Mouse (Mus musculus): Measurements from ENCODE around the gene Tspan1.

Tspan1 gene

DNA sequence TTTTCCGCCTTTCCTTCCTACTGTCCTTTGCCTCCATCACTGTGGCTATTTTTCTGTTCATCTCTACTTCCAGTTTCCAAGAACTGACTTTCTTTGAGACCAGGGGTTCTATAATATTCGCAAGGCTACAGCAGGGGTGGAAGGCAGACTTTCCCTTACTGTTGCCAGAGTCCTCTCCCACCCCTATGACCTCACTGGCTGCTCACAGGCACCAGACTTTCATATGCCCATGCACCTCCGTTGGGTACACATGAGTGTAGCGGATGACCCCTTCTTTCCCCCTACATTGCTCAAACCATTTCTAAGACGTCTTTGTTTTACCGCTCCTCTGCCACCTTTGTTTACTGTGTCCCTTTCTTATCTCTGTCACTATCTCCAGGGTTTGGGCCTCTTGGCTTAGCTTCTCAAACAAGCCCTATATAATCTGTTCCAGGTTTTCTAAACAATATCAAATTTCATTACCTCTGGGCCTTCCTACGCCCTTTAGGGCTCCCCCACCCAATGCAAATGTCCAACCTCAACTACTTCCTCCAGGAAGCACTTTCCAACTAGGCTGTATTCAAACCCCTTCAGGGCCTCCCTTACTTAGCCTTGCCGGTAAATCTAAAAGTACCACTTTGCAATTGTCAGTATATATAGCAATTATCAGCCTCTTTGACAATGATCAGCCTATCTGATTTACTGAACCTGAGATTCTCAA is 1.5 kb downstream of the Tspan1 start:
- no peak for DNase-seq (ENCODE audit: low spot score in 2 of 2)

DNA sequence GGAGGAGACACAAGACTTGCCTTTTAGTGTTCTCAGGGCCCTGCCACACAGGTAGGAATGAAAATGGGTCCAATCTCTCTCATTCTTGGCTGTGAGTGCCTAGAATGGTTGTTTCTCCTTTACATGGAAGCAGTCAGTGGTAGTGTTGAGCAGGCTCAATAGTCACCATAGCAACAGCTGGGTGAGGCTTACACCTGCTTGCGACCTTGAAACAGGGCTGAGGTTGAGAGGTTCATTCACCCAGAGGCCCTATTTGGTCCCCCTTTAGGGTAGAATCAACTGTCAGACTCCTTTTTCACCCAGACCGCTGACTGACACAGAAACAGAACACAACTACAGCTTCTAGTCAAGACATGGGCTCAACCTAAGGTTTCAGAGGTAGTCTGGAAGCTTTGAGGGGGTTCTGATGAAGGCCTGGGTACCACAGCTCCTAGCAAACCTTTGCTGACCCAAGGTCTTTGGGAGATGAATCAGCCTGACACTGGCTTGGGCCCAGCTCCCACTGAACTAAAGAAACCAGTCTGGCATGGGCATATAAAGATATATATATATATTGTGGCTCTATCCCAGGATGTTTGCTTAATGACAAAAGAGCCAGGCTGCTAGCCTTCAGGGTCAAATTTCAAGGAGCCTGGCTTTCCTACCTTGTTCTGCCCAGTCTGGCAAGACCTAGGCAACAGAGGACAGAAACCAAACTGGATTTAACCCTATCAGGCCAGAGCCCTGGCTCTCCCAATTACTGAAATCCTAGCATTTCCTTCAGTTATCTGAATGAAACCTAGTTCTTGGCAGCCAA is 2.4 kb downstream of the Tspan1 start:
- no peak for DNase-seq (ENCODE audit: low spot score in 2 of 2)

DNA sequence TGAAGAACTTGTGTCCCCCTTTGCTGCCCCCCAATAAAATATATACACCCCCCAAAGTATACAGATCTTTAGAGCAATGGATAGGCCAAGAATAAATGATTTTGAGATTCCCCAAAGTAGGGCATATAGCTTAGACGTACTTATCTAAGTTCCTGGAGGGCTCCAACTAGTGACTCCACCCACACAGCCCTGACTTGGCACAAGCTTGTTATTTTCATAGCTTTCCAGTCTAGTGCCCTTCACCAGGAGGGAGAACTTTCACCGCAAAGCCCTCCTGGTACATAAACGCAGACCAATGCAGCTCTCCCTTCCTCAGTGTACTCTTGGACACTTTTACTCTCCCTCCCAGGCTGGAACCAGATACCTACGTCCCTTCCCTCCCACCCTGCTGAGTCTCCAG is 5.3 kb downstream of the Tspan1 start:
- no peak for DNase-seq (ENCODE audit: low spot score in 2 of 2)

DNA sequence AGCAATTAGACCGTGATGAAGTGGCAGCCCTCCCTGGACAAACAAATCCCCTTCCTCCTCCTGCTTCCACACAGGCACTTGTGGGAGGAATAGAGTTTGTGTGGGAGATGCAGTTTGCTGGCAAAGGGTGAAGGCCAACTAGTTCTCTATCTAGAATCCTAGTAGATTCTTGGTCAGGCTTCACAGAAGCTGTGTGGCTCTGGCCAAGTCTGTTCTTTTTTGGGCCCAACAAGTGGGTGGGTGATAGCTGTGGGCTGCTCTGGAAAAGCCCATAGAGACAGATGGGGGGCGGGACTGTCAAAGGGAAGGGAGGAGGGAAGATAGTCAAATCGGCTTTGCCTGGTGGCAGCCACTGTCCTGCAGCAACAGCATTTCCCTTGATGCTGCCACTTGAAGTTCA is 6.6 kb downstream of the Tspan1 start:
- DNase-seq (ENCODE audit: low spot score in 2 of 2) = no peak

DNA sequence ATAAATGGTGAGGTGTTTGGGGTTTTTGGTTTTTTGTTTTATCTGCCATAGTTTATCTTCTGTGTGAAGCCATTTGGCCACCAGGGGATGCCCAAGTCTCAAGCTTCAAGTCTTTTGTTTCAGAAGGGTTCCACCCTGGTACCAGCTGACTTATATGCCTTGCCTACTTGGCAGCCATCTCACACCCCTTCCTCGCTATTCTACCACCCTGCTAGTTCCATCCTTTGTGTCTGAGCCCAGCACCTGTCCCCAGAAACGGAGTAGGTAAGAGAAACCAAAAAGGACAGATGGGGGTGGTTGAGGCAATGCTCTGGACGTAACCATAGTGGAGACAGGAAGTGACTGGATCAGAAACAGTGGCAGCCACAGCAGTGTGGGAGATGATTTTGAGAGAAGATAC is 7.5 kb downstream of the Tspan1 start:
- peak; percentile 40 to 57 for DNase-seq (ENCODE audit: low spot score in 2 of 2)

DNA sequence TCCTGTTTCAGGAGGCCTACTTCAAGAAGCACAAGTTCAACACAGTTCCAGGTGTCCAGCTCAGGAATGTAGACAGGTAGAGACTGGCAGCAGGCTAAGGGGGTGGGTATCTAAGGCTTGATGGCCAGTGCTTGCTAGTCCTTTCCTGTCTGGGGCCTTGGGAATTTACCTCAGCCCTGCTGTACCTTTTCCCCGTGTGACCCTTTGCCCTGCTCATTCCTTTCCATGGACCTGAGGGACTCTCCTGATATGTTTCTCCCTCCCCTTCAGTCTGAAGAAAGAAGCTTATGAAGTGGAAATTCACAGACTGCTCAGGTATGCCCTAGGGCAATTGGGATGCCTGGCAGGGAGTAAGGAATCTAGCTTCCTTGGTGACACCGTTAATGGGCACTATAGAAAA is 9.5 kb downstream of the Tspan1 start:
- DNase-seq (ENCODE audit: low spot score in 2 of 2) = no peak

DNA sequence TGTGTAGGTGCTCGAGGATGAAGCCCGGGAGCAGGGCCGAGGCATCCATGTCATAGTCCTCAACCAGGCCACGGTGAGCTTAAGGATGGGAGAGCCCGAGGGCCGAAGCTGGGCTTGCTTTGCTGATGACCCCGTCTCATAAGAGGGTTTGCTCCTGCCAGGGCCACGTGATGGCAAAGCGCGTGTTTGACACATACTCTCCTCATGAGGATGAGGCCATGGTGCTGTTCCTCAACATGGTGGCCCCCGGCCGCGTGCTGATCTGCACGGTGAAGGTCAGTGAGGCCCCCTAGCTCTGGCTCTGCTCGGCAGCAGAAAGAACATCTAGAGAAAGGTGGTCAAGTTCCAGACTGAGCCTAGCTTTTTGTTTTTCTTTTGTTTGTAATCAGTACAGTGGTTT is 14.7 kb downstream of the Tspan1 start:
- no peak for DNase-seq (ENCODE audit: low spot score in 2 of 2)

DNA sequence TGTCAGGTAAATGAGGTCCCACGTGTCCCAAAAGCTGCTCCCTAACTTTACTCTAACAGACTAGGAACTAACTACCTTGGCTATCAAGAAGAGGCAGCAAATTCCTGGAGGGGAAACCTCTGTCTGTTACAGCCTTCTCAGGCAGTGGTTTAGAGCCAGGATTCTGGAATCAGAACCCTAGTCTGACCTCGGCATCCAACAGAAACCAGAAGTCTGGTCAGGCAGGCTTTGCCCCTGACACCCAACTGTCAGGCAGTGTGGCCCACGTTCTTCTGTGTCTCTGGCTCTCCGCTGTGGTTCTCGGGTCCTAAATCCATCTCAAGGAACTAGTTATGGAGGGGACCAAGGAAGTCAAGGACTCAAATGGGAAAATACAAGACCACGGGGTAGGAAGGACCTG is 16.2 kb downstream of the Tspan1 start, which contains the start of gene Lurap1:
Gene Lurap1, minus strand, starts transcription at position 101 of the 400 bp plus-strand sequence.
- DNase-seq (ENCODE audit: low spot score in 2 of 2) = no peak

DNA sequence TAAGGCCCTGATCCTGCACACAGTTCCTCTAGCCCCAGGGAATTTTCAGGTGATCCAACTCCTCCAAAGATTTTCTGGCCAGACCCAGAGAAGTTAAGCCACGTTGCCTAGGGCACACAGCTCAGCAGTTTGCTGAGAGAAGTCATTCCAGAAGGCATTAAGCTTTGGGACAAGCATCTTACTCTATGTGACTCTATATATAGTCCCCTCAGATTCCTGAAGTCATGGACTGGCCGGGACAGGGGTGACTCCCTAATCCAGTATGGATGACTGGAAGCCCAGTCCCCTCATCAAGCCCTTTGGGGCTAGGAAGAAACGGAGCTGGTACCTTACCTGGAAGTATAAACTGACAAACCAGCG is 16.6 kb downstream of the Tspan1 start:
- no peak for DNase-seq (ENCODE audit: low spot score in 2 of 2)

DNA sequence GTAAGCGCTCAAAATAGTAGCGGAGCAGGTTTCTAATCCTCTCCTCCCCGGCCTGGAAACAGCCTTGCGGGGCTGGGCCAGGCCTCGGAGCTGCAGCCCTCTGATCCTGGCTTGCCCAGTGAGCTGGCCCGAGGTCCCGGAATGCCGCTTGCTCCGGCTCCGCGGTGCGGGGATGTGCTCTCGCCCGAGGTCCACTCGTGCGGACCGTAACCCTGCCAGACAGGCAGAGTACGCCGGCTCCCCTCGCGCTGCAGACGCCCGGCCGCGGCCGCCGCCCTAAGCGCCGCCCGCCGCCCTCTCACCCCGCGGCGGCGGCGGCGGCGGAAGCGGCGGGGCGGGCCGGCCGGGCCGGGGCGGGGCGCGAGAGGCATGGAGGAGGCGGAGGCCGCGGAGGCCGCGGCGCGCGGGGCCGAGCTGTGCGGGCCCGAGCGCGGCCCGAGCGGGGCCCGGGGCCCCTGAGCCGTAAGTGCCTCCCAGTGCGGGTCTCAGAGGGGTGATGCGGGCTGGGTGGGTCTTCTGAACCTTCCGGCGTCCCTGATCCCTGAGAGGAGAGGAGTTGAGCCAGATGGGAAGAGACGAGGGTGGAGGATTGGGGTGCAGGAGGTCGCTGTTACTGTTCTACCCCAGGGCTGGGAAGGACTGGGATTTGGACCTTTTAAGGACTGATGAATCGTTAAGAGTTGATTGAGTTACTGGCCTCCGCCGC is 17.1 kb downstream of the Tspan1 start:
- DNase-seq (ENCODE audit: low spot score in 2 of 2) = peak; percentile 37 to 74

DNA sequence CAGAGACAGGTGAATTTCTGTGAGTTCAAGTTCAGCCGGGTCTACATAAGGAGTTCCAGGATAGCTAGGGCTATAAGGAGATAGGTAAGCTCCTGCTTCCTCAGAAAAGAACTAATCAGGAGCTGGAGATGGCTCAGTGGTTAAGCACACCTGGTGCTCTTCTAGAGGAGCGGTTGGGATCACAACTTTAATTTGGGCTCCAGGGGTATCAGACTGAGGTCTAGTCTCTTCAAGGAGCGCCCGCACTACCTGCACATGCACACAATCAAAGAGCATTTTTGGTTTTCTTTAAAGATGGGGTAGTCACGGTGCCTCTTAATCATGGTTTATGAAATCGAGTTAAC is 17.6 kb downstream of the Tspan1 start:
- DNase-seq (ENCODE audit: low spot score in 2 of 2) = no peak

DNA sequence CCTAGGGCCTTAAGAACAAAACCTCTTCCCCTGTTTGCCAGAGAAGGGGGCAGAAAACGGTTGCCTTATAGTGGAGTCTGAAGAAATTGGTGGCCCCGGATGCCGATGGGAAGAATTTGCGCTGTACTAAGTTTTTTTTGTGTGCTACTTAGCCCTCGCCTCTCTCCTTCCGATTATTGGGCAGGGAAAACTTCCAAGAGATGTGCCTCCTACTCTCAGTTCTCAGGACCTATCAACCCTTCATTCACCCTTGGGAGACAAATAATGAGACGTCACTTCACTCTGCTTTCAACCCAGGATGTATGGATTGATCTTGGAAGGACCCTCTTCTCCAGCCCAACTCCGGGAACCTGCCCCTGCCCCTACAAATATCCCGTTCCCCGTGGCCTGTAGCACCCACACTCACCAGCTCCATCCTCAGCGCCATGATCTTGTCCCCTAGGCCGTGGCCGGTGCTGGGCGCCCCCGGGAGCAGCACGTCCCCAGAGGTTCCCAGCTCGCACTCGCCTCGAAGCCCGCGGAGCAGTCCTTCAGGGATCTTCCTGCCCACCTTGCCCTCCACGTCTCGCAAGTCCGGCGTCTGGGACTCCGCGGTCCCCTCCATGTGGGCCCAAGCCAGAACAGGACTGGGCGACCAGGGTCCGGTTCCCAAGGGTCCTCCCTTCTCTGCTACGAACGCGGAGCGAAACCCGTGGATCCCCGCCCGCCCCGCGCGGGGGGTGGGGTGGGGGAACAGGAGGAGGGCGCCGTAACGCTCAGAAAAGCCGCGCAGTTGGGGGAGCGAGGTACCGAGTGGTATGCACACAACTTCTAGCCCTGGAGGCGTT is 23.3 kb downstream of the Tspan1 start:
- peak; percentile 49 to 60 for DNase-seq (ENCODE audit: low spot score in 2 of 2)

DNA sequence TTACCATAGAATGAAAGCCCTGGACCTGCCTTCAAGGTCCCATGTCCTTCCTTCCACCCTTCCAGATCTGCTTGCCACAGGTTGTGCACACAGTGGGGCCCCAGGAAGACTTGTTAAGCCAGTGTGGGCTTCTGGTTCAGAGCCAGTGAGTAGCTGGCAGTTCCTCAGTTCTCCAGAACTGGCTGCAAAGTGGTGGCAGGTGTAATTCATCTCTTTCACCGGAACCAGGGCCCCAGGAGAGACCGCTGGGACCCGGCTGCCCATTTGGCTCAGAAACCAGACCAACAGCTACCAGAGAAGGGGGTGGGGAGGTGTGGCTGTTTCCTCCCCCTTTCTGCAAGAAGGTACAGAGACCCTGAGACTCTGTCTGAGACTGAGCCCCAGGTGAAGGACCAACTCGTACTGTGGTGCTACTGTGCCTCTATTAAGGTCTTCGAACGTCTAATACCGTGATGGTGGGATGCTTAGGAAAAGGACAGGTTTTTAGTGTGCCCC is 24.0 kb downstream of the Tspan1 start:
- DNase-seq (ENCODE audit: low spot score in 2 of 2) = no peak

DNA sequence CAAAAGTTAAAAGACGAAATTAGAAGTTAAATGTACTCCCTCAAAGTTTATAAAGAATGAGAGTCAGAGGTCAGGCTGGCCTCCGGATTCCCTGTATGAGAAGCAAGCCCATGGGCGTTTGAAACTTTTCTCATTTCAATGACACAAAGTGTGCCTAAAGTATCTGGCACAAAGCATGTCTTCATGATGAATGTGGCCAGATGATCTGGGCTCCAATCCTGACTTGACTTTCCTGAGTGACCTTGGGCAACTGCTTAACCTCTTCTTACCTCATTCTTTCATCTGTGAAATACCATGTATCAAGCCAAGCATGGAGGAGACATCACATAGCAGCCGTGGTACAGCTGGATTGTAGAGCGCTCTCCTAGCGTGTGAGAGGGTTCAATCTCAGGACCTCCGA is 25.1 kb downstream of the Tspan1 start:
- no peak for DNase-seq (ENCODE audit: low spot score in 2 of 2)

DNA sequence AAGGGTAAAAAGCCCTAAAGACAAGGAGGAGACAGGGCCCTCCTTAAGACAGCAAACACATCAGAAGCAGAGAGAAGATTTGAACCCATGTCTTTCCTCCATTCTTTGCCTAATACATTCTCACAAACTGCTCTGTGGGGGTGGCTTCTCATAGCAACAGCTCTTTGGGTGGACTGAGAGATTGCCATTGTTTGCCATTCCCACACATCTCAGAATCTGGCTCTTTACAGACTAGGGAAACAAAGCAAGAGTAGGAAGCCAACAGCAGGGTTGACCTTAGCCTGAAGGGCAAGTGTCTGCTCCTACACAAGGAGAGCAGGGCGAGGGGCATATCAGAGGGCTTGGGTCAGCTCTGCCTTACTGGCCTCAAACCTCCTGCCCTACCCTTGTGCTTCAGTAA is 25.7 kb downstream of the Tspan1 start:
- DNase-seq (ENCODE audit: low spot score in 2 of 2) = no peak

DNA sequence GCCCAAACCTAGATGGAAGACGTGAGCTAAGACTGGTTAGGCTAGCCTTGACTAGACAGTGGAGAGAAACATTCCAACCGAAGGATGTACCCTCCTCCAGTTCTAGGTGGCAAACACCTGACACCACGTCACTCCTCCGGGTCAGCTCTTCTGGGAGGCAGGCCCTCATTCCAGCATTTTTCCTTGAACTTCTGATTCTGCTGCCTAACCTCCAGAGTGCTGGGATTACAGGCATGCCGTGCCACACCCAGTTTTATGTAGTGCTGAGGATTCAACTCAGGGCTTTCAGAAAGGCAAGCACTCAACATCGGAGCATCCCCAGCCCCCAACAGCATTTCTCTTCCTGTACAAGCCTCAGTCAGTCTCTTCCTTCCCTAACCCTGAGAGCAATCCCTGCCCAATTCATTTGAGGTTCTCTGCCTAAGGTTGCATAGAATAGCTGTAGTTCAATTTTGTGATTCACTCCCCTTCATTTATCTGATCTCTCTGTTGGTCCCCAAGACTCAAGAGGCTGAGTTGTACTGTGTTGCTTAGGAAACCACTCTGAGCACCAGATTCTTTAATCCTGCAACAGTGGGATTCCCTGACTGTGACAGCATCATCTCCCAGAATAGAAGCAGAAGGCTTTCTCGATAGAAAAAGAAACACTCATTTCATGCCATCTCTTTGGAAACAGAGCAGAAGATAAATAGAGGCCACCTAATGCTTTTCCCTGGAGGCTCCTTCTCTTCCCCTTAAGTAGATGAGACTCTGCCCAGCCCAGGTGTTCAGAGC is 26.4 kb downstream of the Tspan1 start:
- no peak for DNase-seq (ENCODE audit: low spot score in 2 of 2)

DNA sequence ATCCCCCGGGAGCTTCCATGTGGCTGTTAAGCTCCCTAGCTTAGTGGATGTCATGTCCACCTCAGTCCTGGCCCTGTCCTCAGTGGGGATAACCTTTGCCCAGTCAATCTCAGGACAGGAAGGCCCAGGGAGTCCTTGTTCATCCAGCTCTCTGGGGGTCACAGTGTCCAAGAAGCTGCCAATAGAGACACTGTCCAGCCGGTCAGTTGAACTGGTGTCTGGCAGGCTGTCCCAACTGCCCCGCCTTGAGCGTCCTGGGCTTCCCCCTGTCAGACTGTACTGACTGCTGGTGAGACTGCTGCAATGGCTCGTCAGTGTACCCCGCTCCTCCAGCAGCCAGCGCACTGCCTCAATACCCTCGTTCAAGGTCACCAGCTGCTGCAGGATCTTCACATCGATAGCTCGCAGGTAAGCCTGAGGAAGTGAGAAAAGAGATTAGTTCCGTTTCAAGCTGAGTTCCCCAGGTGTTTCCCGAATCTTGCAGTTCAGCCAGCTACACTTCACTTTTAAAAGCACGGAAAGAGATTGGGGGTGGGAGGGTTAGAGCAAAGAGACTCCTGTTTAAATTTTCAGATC is 29.9 kb downstream of the Tspan1 start:
- DNase-seq (ENCODE audit: low spot score in 2 of 2) = no peak

DNA sequence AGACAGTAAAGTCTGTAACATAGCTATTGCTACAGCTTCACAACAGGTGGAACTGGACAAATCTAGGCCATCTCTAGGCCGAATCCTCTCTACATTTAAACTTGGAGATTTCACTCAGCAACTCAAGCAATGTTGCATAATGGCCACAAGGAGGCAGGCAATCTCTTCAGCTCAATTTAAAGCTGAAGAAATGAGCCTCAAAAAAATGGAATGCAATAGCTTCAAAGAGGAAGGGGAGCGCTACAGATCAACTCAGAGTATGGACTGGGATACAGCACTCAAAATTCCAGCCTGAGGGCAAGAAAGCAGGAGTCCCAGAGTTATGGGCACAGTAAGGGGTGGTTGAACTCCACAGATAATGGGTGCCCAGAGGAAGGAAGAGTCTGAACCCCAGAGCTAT is 32.4 kb downstream of the Tspan1 start:
- peak in 1 of 2 experiments; percentile 19 for DNase-seq (ENCODE audit: low spot score in 2 of 2)

DNA sequence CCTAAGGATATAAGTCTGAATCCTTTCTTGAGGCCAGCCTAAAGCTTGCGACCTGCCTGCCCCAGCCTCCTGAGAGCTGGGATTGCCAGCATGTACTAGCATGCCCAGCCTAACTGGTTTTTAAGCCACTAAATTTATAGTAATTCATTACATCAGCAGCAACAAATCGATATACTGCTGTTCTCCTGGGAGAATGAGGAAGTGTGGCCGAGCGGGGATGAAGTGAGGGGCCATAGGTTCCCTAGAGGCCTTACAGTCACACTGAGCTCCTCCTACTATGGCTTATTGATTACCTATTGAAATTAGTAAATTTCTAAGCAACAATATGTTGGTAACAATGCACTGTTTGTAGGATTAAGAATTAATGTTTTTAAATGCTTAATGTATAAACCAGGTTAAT is 34.3 kb downstream of the Tspan1 start:
- no peak for DNase-seq (ENCODE audit: low spot score in 2 of 2)

DNA sequence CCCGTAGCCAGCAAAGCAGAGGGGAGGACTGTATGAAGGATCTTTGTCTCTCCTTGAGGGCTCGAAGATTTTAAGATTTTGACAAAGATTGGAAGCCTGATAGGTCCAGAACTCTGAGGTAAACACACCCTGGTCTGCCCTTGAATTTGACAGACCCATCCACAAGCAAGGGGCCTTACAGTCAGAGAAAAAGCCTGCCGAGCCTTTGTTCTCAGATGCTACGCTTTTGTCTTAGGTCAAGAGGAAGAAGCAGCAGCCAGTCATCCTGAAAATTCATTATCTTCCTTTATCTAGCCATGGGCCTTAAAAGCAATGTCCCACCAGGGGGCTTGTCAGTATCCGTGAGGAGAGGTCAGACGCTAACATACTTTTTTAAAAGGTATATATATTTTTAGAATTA is 39.4 kb downstream of the Tspan1 start:
- no peak for DNase-seq (ENCODE audit: low spot score in 2 of 2)
